In genomic region chr5:81436375-81436774, GRCm38 (mm10) we compare ENCODE assay signal across 22 mouse cellular contexts.
A peak's percentile ranks its signal among the peaks of the same experiment; 100 is the strongest.
DNase-seq lines count a peak whose midpoint lies in the region; ATAC-seq and TF ChIP-seq lines count a peak whose summit lies in the region.
"Had no signal": no experiment of that assay in that cellular context is flagged by ENCODE, and none has a peak within 500 bp of the region (broad histone marks: within the 10 kb centered on the region; RNA-seq: fewer than 3 reads in every experiment).

No protein-coding gene starts in this region.

- DNase-seq in ovary, postnatal 10 days (ENCODE audit: low spot score): no peak
- no peak for DNase-seq in heart, adult 2 months
- DNase-seq in testis, postnatal 14 days (ENCODE audit: low spot score): no peak
- DNase-seq: adrenal gland, adult 2 months; adrenal gland, postnatal 10 days; adrenal gland, postnatal 25 days; cerebellum, adult 11 months; cerebellum, adult 18-20 months; cerebellum, adult 8-10 months; cerebellum, adult 9-11 months; cerebellum, postnatal 14 days; cerebellum, postnatal 36 days; embryo, embryonic 11 days had no signal

- H3K27ac ChIP-seq in intestine, embryonic 16.5 days (ENCODE audit: low read length): no peak overlapping the region
- H3K27ac ChIP-seq in stomach, embryonic 16.5 days (ENCODE audit: low read length): no peak overlapping the region
- no peak overlapping the region for H3K27ac ChIP-seq in heart, adult 2 months
- H3K27ac ChIP-seq: embryonic facial prominence, embryonic 13.5 days; embryonic facial prominence, embryonic 15.5 days; forebrain, embryonic 10.5 days; forebrain, embryonic 12.5 days had no signal

- TF ChIP-seq POLR2A in heart, adult 2 months (IDR thresholded peaks at IDR 0.05; ENCODE audit: insufficient read depth, low read depth, low read length): no peak

- H3K4me3 ChIP-seq in intestine, embryonic 16.5 days (ENCODE audit: low read length): no peak overlapping the region
- H3K4me3 ChIP-seq in stomach, embryonic 16.5 days (replicated peaks; ENCODE audit: low read length): no peak overlapping the region
- no peak overlapping the region for H3K4me3 ChIP-seq in heart, adult 2 months
- H3K4me3 ChIP-seq: embryonic facial prominence, embryonic 13.5 days; embryonic facial prominence, embryonic 15.5 days; erythroblast, embryonic 14.5 days; forebrain, embryonic 10.5 days; forebrain, embryonic 12.5 days had no signal

- peak; percentile 95 for ATAC-seq in intestine, embryonic 16.5 days
- ATAC-seq in stomach, embryonic 16.5 days (ENCODE audit: insufficient read depth, low FRiP score): peak; percentile 53; the same call in 1 of the 2 replicates
- ATAC-seq: forebrain, embryonic 14.5 days; forebrain, embryonic 16.5 days had no signal

- no peaks in the 10 kb centered on the region for H3K36me3 ChIP-seq in intestine, embryonic 16.5 days (ENCODE audit: control insufficient read depth, insufficient read depth, low read length)
- 0 out of 2 replicates have a peak, but pooled peaks cover 3% of the 10 kb centered on the region for H3K36me3 ChIP-seq in stomach, embryonic 16.5 days (ENCODE audit: control insufficient read depth, insufficient read depth, low read length)
- H3K36me3 ChIP-seq in heart, adult 2 months (ENCODE audit: control insufficient read depth, insufficient read depth, low read length): no peaks in the 10 kb centered on the region
- H3K36me3 ChIP-seq: embryonic facial prominence, embryonic 13.5 days; embryonic facial prominence, embryonic 15.5 days; forebrain, embryonic 10.5 days; forebrain, embryonic 12.5 days had no signal

- no peaks in the 10 kb centered on the region for H3K4me1 ChIP-seq in intestine, embryonic 16.5 days (ENCODE audit: control insufficient read depth, insufficient read depth, low read length)
- H3K4me1 ChIP-seq in stomach, embryonic 16.5 days (ENCODE audit: control insufficient read depth, insufficient read depth, low read length): no peaks in the 10 kb centered on the region
- H3K4me1 ChIP-seq in heart, adult 2 months (ENCODE audit: control insufficient read depth, insufficient read depth, low read length): no peaks in the 10 kb centered on the region
- H3K4me1 ChIP-seq: embryonic facial prominence, embryonic 13.5 days; embryonic facial prominence, embryonic 15.5 days; forebrain, embryonic 10.5 days; forebrain, embryonic 12.5 days had no signal

- H3K4me2 ChIP-seq in intestine, embryonic 16.5 days (ENCODE audit: low read depth, low read length): no peak overlapping the region
- H3K4me2 ChIP-seq in stomach, embryonic 16.5 days (ENCODE audit: low read depth, low read length): no peak overlapping the region
- H3K4me2 ChIP-seq: embryonic facial prominence, embryonic 13.5 days; embryonic facial prominence, embryonic 15.5 days; forebrain, embryonic 12.5 days had no signal

- H3K9me3 ChIP-seq in intestine, embryonic 16.5 days (ENCODE audit: control insufficient read depth, low read length): 0 out of 2 replicates have a peak, but pooled peaks cover 6% of the 10 kb centered on the region
- H3K9me3 ChIP-seq in stomach, embryonic 16.5 days (replicated peaks; ENCODE audit: control insufficient read depth, low read length): no peaks in the 10 kb centered on the region
- H3K9me3 ChIP-seq: forebrain, embryonic 12.5 days had no signal

- no peak for TF ChIP-seq CTCF in heart, adult 2 months (IDR thresholded peaks at IDR 0.05)

- intact Hi-C loops in heart, adult 2 months (cut with DNase I): no loop called here

- 63% methylated on average over 3 of the region's 3 CpGs for WGBS in intestine, embryonic 16.5 days
- 72% methylated on average over 3 of the region's 3 CpGs for WGBS in stomach, embryonic 16.5 days
- WGBS in heart, adult 2 months: 83% methylated on average over 3 of the region's 3 CpGs

- H3K9ac ChIP-seq in intestine, embryonic 16.5 days (ENCODE audit: low read depth, low read length): no peak overlapping the region
- H3K9ac ChIP-seq in stomach, embryonic 16.5 days (ENCODE audit: low read length): no peak overlapping the region
- no peak overlapping the region for H3K9ac ChIP-seq in heart, adult 2 months (ENCODE audit: low read depth, low read length)
- H3K9ac ChIP-seq: embryonic facial prominence, embryonic 13.5 days; embryonic facial prominence, embryonic 15.5 days; forebrain, embryonic 12.5 days had no signal

- no peak for TF ChIP-seq EP300 in heart, adult 2 months (IDR thresholded peaks at IDR 0.05; ENCODE audit: insufficient read depth, low read depth, low read length)

- no peaks in the 10 kb centered on the region for H3K79me2 ChIP-seq in heart, adult 2 months (replicated peaks; ENCODE audit: control insufficient read depth, insufficient read depth, low read length)

- no peaks in the 10 kb centered on the region for H3K27me3 ChIP-seq in intestine, embryonic 16.5 days (replicated peaks; ENCODE audit: control insufficient read depth, insufficient read depth, low read length)
- H3K27me3 ChIP-seq in stomach, embryonic 16.5 days (ENCODE audit: control insufficient read depth, insufficient read depth, low read length): no peaks in the 10 kb centered on the region
- H3K27me3 ChIP-seq in heart, adult 2 months (ENCODE audit: control insufficient read depth, insufficient read depth, low read length): no peaks in the 10 kb centered on the region
- H3K27me3 ChIP-seq: embryonic facial prominence, embryonic 13.5 days; embryonic facial prominence, embryonic 15.5 days; forebrain, embryonic 12.5 days had no signal
